Mouse (Mus musculus) intestine, embryonic 15.5 days (tissue): ENCODE measurements around the gene Efhc1. TPM values are rescaled to one million over a fixed set of nuclear protein-coding genes. Genes with fewer than 3 reads are reported as not detected.

ENCODE experiments used
- polyA plus RNA-seq: library from polyadenylated mRNA; unstranded; fragments of >200 nt; fragmentation: Nextera tagmentation; extraction: Ambion mirVana; gene quantifications from 2 replicates; pipeline ENCODE4 v1.2.1, GENCODE M21; 2015

Efhc1 gene
- polyA plus RNA-seq, 1 experiment from 2014 or later = 2.2 TPM

Other genes with a start within 250 kb of the Efhc1 start
- gene Il17a, start 220.7 kb upstream of the Efhc1 start, polyA plus RNA-seq = not detected in 2 replicates
- gene Il17f, start 161.0 kb upstream of the Efhc1 start, polyA plus RNA-seq = not detected in 2 replicates
- gene Mcm3, start 131.3 kb upstream of the Efhc1 start, polyA plus RNA-seq = 118 and 125 TPM in 2 replicates
- 5.8 and 6.1 TPM in 2 replicates for gene Paqr8, start 61.0 kb upstream of the Efhc1 start, polyA plus RNA-seq
- gene Tram2, start 127.6 kb downstream of the Efhc1 start, polyA plus RNA-seq = 6.4 and 6.9 TPM in 2 replicates